Mouse (Mus musculus) forelimb bud, embryonic 11.5 days (tissue): ENCODE results near the gene Slc17a8.

Experiments used
- DNase-seq: peaks from one replicate; pipeline ENCODE4 v3.0.0-alpha.2; 2012; ENCODE audit warnings: low read depth, low spot score

Gene Slc17a8

DNA sequence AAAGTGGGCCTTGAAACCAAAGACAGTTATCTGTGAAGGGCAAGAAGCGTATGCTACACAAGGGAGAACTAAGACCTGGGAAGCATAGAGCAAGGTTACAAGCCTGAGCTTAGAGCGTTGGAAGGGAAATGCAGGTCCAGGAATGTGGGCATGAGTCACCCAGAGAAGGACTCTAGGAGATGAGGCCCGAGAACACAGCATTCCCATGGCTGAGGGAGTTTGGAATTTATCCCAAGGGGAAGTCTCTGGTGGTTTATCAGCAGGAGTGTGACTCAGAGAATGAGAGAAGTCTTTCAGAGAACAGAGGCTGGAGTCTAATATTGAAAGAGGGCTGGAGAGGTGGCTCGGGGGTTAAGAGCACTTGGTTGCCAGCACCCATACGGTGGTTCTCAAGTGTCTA, 94.0 kb downstream of the Slc17a8 start:
- DNase-seq, result no peak

GRCm38 (mm10) chr10:89525823-89526222, 95.2 kb downstream of the Slc17a8 start:
- DNase-seq, result no peak
